Mouse (Mus musculus) thymus, postnatal 14 days (tissue): ENCODE measurements around the gene Gm3285.
A peak's percentile ranks its signal among the peaks of the same experiment; 100 is the strongest.

Experiments
- DNase-seq: peaks from one replicate; pipeline ENCODE4 v3.0.0; 2021

Gene Gm3285

DNA sequence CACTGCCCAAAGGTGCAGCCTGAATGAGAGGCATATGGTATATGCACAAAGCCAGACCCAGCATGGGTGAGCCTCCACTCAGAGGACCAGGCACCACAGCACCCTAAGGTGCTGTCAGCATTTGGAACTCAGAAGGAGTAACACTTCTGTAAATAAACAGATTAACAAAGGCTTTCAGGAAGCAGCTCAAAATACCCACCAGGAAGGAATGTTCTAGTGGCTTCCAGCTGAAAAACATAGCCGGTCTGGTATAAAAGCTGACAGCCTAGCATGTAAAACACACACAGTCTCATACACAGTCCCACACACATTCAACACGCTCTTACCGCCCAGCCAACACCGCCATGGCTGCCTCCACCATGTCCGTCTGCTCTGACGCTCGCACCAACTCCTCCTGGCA, at the start of gene Gm3285:
Gm3285 (plus strand) TSS at position 301 of the 400 bp plus-strand sequence.
- no peak for DNase-seq

DNA sequence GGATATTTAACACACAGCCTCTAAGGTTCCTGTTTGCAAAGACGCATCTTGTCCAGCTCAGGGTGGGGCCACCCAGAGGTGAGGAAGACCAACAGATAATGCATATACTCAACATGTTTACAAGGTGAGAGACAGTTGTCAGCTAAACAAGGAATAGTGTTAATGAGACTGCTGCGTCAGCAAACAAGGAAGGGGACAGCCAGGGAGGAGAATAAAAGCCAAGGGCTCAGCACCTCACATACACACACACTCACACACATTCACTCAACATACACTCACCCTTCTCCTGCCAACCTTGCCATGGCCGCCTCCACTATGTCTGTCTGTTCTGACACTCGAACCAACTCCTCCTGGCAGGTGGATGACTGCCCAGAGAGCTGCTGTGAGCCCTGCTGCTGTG, 47.4 kb upstream of the Gm3285 start, which contains the start of gene Gm2696:
Gm2696 (plus strand) TSS at position 301 of the 400 bp plus-strand sequence.
- DNase-seq = no peak

DNA sequence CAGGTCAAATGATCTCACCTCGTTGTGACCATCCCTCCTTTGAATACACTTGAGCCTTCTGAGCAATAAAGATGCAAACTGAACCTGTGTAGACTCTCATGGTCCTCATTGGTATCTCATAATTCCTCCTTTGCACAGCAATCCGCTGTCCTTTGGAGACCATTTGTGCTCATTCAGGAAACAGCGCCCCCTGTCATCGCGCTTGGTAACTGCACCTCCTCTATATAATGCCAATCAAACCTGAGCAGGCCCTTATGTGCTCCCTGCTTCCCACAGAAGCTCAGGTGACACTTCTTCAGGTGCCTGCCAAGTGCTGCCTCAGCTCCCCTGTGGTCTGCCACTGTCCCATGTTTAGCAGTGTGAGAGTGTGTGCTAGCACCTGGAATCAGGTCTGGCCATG, 46.3 kb upstream of the Gm3285 start:
- peak; percentile 46 for DNase-seq

DNA sequence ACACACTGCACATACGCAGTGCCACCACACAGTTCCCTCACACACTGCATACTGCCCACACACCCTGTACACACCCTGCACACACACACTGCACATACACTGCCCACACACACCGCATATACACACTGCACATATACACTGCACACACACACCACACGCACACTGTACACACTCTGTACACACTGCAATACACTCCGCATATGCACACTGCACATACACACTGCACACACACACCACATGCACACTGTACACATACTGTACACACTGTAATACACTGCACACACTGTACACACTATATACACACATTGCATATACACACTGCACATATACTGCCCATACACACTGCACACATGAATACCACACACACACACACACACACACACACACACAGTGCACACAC, 43.3 kb upstream of the Gm3285 start:
- no peak for DNase-seq

DNA sequence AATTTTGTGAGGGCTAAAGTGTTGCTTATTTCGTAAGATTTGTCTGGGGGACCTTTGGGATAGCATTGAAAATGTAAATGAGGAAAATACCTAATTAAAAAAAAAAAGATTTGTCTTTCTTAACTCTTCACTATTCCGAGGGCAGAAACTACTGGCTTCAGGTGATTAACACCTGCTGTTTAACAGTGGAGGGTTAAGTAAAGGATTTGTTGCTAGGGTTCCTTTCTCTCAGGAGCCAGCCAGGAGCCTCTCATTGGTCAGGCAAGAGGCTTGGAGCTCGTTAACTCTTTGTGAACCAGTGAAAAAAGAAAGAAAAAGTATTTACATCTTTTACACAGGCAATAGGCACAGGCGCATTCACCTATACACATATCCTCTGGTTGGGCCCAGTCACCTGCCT, 42.6 kb upstream of the Gm3285 start:
- DNase-seq = no peak

DNA sequence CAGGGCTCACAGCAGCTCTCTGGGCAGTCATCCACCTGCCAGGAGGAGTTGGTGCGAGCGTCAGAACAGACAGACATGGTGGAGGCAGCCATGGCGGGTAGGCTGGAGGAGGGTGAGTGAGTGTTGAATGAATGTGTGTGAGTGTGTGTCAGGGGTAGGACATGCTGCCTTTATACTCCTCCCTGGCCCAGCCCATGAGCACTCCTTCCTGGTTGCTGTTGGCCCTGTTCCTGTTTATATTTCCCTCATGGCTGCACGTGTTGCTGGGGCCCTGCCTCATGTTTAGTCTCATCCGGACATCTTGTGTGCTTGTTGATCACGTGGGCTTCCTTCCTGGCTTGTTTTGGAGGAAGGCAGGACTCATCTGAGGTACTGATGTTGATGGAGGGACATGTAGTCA, 34.8 kb upstream of the Gm3285 start, which contains the start of gene Krtap10-4:
Krtap10-4 (minus strand) TSS at position 145 of the 400 bp plus-strand sequence.
- no peak for DNase-seq

DNA sequence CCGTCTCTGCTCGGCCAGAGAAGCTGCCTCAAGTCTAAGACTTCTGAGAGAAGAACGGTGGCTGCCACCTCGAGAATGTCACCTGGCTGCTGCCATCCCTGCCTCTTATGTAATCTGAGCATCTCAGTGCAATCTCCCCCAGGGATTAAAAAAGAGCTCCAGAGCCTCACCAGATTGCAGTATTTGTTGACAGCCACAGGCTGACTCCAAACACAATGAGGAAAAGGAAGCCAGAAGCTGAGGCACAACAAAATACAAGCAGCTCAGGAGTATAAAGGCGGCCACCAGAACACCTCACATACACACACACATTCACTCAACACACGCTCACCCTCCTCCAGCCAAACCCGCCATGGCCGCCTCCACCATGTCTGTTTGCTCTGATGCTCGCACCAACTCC, 26.1 kb upstream of the Gm3285 start, which contains the start of gene Krtap10-10:
Krtap10-10 (plus strand) TSS at position 301 of the 400 bp plus-strand sequence.
- no peak for DNase-seq

DNA sequence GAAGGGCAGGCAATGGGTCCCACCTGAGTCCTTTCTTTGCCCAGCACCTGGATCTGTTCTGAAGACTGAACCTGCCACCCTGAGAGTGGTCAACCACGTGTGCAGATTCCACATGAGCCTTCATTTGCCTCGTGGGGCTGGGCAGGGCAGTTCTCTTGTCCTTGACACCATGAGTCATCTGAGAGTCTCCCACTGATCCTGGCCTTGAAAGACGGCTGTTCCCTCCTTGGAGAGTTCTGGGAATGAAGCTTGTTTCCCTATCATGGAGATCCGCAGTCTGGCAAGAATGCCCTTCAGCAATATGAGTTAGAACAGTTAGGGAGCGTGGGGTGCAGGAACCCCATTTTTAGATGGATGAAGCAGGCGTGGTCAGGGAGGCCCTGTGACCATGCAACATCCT, 22.8 kb upstream of the Gm3285 start:
- no peak for DNase-seq

DNA sequence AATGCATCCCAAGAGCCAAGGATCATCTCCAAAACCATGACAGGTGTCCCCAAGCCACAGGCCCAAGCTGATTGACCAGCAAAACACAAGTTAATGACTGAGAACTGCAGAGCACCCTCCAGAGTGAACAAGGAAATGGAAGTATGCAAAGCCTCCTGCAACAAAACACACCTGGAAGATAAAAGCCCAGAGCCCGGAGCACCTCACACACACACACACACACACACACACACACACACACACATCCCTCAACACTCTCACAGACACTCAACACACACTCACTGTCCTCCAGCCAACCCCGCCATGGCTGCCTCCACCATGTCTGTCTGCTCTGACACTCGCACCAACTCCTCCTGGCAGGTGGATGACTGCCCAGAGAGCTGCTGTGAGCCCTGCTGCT, 15.3 kb upstream of the Gm3285 start, which contains the start of gene Gm36176:
Gm36176 (plus strand) TSS at position 301 of the 400 bp plus-strand sequence.
- no peak for DNase-seq

DNA sequence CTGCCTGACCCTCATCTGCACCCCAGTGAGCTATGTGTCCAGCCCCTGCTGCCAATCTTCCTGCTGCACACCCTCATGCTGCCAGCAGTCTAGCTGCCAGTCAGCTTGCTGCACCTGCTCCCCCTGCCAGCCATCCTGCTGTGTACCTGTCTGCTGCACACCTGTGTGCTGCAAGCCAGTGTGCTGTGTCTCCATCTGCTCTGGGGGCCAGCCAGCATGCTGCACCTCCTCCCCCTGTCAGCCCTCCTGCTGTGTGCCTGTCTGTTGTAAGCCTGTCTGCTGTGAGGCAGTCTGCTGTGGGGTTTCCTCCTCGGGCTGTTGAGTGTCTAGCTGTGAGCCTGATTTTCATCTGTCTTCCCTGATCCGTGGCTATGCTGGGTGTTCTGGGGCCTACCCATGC, 14.8 kb upstream of the Gm3285 start:
- DNase-seq = no peak

DNA sequence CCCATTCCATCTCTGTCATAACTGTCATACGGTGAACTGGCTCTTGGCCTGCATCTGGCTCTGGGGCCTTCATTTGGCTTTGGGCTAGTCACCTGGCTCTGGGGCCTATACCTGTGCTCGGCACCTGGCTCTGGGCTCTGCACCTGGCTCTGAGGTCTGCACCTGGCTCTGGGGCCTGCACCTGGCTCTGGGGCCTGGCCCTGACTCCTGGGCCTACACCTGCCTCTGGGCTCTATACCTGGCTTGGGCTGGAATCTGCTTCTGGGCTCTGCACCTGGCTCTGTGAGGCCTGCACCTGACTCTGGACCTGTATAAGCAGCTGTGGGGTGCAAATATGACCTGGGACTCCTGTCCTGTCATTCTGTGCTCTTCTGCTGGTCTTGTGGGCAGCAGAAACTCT, 14.2 kb upstream of the Gm3285 start:
- no peak for DNase-seq

DNA sequence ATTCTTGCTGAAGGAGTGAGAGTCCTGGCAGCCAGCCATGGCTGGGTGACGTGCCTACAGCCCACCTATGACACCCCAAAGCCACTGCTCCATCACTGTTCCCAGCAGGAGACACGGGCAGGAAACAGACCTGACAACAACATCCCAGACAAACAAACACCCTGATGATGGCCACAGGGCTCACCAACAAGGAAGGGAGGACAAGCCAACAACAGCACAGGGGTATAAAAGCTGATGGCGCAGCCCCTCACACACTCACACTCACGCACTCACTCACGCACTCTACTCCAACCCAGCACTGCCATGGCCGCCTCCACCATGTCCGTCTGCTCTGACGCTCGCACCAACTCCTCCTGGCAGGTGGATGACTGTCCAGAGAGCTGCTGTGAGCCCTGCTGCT, 9.2 kb upstream of the Gm3285 start, which contains the start of gene Gm10318:
Gm10318 (plus strand) TSS at position 301 of the 400 bp plus-strand sequence.
- no peak for DNase-seq

DNA sequence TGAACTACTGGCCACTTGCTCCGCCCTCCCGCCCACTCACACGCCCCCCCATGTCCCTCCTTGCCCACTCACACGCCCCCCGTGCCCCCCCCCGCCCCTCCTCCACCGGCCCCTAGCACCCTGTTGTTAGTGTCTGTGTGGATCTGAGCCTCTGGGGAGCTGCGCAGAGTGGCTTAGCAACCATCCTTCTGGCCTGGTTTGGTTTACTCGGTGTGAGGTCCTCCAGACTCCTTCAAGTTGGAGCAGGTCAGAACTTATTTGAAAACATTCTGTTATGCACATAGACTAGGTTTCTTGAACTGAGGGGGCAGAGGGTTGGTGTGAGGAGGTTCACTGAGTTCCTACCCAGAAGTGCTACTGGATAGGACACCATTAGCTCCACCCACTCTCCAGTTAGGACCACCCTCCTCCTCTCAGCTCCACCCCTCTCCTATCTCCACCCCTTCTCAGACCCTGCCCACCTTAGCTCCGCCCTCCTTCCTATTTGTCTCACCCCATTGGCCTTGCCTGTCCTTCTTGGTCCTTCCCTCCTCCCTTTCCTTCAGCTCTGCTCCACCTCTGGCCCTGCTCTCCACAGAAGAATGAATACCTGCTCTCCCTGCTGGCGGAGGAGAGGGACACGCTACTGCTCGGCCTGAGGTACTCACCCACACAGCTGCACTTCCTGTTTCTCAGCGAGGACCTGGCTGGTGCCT, 2.4 kb downstream of the Gm3285 start:
- DNase-seq = peak; percentile 54

DNA sequence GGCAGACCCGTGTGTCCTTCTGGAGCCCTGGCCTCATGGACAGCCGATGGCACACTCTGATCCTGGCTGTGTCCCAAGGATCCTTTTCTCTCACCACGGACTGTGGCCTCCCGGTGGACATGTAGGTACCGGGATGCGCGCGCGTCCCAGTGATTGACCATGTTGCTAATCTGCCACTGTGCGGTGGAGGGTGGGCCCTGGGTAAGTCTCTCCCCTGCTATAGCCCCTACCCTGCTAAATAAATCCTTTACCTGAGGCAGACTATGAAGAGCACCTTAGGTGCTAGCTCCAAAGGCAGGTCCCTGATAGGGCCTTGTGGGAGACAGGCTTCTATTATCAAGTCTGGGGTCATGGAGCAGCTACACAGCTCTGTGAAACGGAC, 3.0 kb downstream of the Gm3285 start:
- DNase-seq = no peak

DNA sequence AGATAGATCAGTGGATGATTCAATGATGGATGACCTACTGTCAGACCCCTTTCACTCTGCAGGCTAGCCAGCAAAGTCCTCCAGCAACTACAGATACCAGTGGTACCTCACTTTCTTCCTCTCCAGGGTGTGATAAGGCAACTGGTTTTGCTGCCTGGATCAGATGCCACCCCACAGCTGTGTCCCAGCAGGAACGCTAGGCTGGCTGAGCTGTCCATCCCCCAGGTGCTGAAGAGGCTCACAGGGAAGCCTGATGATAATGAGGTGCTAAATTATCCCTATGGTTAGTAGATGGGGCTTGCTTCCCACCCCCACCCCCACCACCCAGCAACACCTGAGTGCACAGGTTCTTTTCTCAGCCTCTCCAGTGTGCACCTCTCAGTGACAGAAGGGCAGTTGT, 5.8 kb downstream of the Gm3285 start:
- no peak for DNase-seq

DNA sequence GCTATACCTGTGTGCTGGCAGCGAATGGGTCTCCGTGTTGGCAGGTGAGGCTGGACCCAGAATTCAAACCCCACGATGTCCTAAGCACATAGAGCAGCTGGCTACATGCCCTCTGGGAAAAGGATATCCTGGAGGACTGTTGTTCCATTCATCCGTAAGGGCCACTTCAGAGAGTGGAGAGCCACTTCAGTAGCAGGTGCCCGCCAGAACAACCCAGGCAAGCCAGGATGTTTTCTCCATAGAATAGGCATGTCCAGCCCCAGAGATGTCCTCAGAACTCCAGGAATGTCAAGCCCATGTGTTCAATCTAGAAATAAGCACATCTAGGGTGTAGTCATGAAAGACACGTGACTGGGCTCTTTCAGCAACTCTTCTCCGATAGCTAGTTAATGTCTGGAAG, 7.9 kb downstream of the Gm3285 start:
- no peak for DNase-seq

DNA sequence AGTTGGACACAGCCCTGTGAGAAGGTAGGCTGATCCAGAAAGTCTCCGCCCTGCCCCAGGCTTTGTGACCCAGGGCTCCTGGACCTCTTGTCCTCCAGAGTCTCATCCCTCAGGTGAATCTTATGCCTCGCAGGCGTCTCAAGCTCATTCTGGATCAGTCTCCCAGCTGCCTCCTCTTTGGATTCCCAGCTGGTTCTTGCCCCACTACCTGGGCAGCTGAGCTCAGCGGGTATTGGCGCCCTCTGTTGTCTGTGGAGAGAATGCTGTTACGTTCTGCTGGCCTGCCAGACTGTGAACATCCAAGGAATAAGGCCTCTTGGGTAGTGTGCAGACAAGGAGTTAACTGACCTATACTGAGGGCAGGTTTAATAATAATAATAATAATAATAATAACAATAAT, 17.2 kb downstream of the Gm3285 start:
- DNase-seq = peak; percentile 28

DNA sequence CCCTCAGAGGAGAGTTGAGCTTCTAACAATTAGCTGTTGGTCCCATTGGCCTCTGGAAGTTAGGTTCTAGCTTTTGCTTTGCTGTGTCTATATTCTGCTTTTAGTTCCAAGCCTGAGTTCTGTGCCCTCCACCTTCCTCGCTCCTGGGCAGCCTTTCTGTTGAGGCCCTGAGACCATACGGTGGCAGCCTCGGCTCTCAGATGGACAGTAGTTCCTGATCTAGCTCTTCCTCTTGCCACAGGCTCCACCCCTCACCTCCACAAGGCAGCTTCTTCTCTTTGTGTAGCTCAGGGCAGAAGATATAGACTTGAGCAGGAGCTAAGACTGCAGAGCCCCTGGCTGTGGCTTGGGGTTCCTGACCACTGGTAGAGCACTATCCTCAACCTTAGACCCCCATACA, 18.5 kb downstream of the Gm3285 start:
- DNase-seq = no peak

DNA sequence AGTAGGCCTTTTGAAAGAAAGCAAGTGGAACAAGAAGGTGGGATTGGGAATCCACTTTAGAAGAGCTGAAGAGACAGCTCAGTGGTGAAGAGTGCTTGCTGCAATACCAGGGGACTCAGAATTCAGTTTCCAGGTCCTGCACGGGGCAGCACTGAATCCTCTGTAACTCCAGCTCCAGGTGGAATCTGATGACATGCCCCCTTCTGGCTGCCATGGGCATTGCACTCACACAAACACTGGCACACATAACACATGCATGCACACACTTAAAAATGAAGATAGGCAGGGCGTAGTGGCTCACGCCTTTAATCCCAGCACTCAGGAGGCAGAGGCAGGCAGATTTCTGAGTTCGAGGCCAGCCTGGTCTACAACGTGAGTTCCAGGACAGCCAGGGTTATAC, 20.8 kb downstream of the Gm3285 start:
- DNase-seq = no peak

DNA sequence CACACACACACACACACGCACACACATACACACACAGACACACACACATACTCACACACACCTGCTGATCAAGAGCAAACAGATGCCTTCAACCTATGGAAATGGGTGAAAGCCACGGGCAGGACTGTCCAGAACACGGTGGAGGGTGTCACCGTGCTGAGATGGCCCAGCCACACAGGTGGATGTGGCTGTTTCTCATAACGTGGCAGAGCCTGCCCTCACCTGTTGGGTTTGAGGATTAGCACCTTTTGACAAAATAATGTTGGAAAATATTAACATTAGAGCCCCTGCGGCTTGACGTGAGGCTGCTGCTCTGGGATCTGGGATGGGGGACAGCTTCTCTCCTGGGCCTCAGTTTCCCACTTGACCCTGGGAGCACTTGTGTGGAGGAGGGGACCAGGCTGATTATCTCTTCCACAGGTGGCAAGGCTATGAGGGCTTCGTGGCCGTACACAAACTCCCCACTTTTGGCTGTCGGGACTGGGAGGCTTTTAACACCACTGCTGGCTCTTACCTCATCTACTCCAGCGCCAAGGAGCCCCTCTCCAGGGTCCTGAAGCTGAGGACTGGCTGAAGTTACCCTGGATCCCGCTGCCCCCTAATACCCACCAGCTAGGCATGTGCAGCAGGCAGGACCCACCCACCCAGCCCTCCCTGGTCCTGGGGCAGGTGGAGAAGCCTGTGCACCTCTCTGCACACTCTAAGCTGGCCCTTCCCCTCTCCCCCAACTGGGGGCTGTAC, 24.4 kb downstream of the Gm3285 start:
- DNase-seq = no peak

DNA sequence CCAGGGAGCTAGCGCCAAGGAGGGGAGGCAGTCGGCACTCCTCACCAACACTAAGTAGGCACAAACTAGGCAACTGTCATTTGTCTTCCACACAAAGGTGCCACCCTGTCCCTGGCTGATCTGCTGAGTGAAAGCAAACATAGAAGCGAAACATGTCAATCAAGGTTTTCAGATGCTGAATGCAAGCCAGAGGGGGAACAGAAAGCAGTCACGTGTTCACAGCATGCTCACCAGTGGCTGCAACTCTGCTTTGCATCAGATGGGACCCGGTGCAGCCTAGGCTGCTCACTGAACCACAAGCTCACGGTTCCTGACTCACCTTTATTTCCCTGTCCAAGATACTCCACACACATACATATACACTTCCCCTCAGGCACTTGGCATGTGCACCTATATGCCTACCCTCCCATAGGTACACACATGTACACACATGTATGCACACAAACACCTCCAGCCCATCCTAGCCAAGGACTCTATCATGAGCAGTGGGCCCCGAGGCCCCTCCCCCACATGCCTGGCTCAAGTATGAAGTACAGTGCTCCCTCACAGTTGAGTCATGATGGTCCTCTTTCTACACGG, 29.3 kb downstream of the Gm3285 start:
- no peak for DNase-seq

DNA sequence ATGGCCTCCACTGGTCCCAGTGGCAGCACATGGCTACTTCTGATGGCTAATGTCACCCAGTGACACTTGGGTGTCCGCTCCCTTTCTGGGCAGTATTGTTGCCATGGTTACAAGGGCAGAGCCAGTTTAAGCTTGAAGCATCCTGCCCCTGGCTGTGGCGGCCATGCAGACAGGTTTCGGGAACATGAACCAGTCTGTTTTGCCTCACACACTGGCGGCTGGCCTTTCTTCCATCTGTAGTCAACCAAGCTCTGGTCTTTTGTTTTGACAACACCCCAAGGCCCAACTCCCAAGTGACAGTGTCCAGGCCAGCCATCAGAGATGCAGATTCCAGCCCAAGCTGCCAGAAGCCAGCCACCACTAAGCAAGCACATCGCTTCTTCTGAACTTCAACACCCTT, 33.8 kb downstream of the Gm3285 start:
- DNase-seq = no peak

DNA sequence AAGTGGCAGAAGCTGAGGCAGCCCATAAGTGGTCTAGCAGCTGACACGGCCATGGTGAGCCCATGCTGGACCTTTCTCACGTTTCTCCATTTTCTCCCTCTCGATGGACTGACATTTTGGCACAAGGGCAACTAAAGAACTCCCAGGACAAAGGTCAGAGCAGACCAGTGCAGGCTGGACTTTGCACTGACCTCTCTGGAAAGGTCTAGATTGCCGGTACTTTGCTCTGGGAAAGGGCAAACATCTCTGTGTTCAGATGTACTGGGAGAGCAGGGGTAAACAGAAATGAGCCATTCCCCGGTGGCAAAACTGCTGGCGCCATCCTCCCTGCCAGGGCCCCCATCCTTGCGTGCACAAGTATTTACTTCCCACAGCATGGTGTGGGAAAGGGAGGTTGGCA, 38.4 kb downstream of the Gm3285 start:
- DNase-seq = no peak
